Mouse (Mus musculus) G1E-ER4 (cell line): Measurements from ENCODE around the gene Cul4a. TPM values are rescaled to one million over a fixed set of nuclear protein-coding genes. Genes with fewer than 3 reads are reported as not detected.

Source experiments
- GATA1 ChIP-seq: IDR thresholded peaks from one replicate; pipeline ENCODE4 v1.8.0; 2012; ENCODE audit warnings: low read length, inconsistent platforms
- polyA plus RNA-seq: library from polyadenylated mRNA; stranded (reverse); fragments of >175 nt; gene quantifications from 2 replicates; pipeline ENCODE4 v1.2.3, GENCODE M21; 2012

The Cul4a gene
- polyA plus RNA-seq, 1 experiment = 97.4 TPM

DNA sequence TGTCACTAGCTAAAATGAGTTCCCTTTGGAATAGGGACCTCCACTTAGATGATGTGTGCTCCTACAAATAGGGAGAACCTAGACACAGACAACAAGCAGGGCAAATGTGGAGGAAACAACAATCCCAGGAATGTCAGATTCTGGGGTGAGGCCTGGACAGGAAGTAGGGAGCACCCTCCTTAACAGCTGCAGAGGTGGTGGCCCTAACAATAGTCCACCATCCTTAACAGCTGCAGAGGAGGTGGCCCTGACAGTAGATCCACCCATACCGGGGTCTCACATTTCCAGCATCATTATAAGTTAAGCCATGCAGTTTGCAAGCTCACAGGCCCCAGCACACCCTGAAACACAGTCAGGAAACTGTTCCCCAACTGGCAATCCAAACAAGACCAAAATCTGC is 83.4 kb downstream of the Cul4a start:
- TF ChIP-seq GATA1 = no peak

DNA sequence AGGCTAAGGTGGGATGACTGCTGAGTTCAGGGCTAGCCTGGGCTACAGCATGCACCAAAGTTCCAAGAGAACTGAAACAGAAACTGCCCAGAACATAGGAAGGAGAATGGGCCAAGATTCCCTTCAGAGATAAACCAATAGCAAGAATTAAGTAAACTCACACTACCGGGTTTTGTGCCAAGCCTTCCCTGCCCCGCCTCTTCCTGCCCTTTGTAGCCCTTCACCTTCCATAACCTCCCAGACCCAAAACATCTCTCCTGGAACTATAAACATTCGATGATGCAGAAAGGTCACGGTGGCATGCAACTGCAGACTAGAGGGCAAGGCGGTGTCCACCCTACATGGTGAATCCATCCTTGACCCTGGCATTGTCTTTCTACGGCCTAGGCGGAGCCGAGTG is 84.8 kb downstream of the Cul4a start:
- no peak for TF ChIP-seq GATA1

DNA sequence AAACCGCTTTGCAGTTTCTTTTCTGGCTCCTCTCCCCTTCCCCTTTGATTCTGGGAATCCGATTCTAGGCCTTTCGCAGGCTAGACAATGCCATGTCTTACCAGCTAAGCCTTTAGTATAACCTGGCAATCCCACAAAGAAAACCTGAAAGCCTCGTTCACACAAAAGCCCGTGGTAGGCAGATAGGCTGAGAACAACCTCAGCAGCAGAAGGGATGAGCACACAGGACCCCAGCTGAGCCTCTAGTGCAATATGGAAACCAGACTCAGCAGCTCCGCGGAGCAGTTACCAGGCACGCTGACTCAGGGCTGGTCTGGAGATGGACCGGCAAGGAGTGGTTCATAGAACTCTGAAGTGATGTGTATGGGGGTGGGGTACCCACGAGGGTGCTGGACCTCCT is 89.4 kb downstream of the Cul4a start:
- no peak for TF ChIP-seq GATA1

DNA sequence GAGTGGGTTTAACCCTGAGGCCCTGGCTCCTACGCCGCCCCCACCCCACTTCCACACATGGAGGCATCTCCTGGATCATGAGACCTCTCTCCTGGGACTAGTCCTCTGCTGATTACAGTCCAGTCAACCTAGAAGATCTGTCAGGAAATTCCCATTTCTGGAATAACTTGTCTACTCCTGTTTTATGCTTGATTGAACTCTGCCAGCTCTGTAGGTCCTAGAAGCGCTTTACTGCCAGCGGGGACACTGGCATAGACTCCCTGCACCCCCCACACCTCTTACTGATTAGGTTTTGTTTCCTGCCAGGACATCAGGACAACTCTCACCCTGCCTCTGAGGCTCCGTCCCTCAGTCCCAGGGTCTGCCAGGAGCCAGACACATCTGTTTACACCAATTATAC is 92.1 kb downstream of the Cul4a start:
- TF ChIP-seq GATA1 = no peak

Other genes with a start within 250 kb of the Cul4a start
- not detected in 2 replicates for gene Mcf2l, start 231.8 kb upstream of the Cul4a start, polyA plus RNA-seq
- gene F7, start 79.6 kb upstream of the Cul4a start, polyA plus RNA-seq = not detected in 2 replicates
- not detected in 2 replicates for gene F10, start 68.3 kb upstream of the Cul4a start, polyA plus RNA-seq
- not detected in 2 replicates for gene Proz, start 44.7 kb upstream of the Cul4a start, polyA plus RNA-seq
- gene Pcid2, start 162 bp upstream of the Cul4a start, polyA plus RNA-seq = 6.1 and 13.2 TPM in 2 replicates
- gene Lamp1, start 53.5 kb downstream of the Cul4a start, polyA plus RNA-seq = 153 and 221 TPM in 2 replicates
- 13.3 and 13.6 TPM in 2 replicates for gene Grtp1, start 95.0 kb downstream of the Cul4a start, polyA plus RNA-seq
- gene Adprhl1, start 148.5 kb downstream of the Cul4a start, polyA plus RNA-seq = 0.03 TPM in 1 of 2 replicates, not detected in the other
- gene Dcun1d2, start 182.5 kb downstream of the Cul4a start, polyA plus RNA-seq = 2.4 and 4.0 TPM in 2 replicates
- 7.5 and 9.8 TPM in 2 replicates for gene Tmco3, start 182.6 kb downstream of the Cul4a start, polyA plus RNA-seq
- 30.3 and 62.9 TPM in 2 replicates for gene Tfdp1, start 233.1 kb downstream of the Cul4a start, polyA plus RNA-seq